Mouse (Mus musculus) erythroblast, embryonic 14.5 days (primary cell): ENCODE results near the gene Nek6.

Source experiments
- GATA1 ChIP-seq: IDR thresholded peaks from 2 replicates; pipeline ENCODE4 v1.6.1; 2012; ENCODE audit warnings: low read length, inconsistent platforms, mixed read lengths
- TAL1 ChIP-seq: IDR thresholded peaks from 3 replicates; pipeline ENCODE4 v1.6.1; 2012; ENCODE audit warnings: low read length, inconsistent platforms, mixed read lengths

- no peak for TF ChIP-seq GATA1
- no peak for TF ChIP-seq TAL1
These were observed 63.3 kb downstream of the Nek6 start for GRCm38 (mm10) chr2:38574697-38575096.
